Mouse (Mus musculus): Measurements from ENCODE around the gene Mrpl57. TPM values are rescaled to one million over a fixed set of nuclear protein-coding genes. Genes with fewer than 3 reads are reported as not detected.
"Not testable (repeated sequence)": the region's sequence is repeated elsewhere in the genome, so short reads cannot be mapped to it uniquely, and the experiment has no call there.

Gene Mrpl57
- polyA plus RNA-seq, 1 experiment from 2014 or later = 148 TPM

DNA sequence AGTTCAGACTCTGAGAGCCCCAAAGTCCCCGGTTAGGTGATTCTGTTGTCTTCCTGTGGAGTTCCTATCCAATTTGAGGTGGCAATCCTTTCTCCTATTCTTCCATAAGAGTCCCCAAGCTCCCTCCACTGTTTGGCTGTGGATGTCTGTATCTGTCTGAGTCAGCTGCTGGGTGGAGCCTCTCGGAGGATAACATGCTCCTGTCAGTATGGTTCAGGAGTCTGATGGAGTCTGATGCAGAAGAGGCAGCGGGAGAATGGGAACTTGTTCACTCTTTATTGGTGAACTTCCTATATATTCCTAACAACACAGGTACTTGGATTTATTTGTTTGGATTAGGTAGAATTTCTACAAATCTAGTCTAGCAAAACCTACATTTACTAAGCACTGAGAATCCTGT, 18.5 kb downstream of the Mrpl57 start:
- Histone ChIP-seq H3K36me3 (ENCODE audit: control insufficient read depth, insufficient read depth, low read length) (peaks cover 65% of the 10 kb centered on the region), H3K9me3 (ENCODE audit: control insufficient read depth, low read length) (no peaks in the 10 kb centered on the region), H3K4me1 (ENCODE audit: control insufficient read depth in 2 of 2, insufficient read depth in 2 of 2, low read length in 2 of 2) (no peaks in the 10 kb centered on the region), H3K27ac (replicated peaks in 1 of 2; ENCODE audit: control insufficient read depth in 1 of 2, insufficient read depth in 1 of 2, low read depth in 2 of 2, low read length in 2 of 2) (no peak overlapping the region), H3K27me3 (ENCODE audit: control insufficient read depth, insufficient read depth, low read length) (no peaks in the 10 kb centered on the region), H3K9ac (ENCODE audit: low read length) (no peak overlapping the region), H3K4me3 (ENCODE audit: control insufficient read depth in 1 of 2, insufficient read depth in 1 of 2, low read depth in 1 of 2, low read length in 2 of 2) (no peak overlapping the region), H3K4me2 (ENCODE audit: low read length) (no peak overlapping the region)
- ATAC-seq (ENCODE audit: insufficient number of reproducible peaks, insufficient read depth, low FRiP score, low read depth) = no peak
- WGBS = 79% methylated on average over 3 of the region's 3 CpGs

DNA sequence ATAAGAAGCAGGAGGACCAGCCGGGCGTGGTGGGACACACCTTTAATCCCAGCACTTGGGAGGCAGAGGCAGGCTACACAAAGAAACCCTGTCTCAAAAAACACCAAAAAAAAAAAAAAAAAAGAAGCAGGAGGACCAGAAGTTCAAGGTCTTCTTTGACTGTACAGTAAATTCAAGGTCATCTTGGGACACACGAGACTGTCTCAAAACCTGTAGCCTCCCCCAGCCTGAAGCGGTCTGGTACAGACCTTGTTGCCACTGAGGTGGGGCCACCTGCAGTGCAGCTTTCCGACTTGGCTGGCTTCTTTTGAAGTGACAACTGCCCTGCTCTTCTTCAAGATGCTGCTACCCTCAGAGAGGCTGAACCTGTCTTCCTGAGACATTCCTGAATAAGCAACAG, 22.0 kb downstream of the Mrpl57 start:
- not testable (repeated sequence) for H3K4me2 ChIP-seq (ENCODE audit: low read length); H3K4me3 ChIP-seq (ENCODE audit: control insufficient read depth in 1 of 2, insufficient read depth in 1 of 2, low read depth in 1 of 2, low read length in 2 of 2); H3K27me3 ChIP-seq (ENCODE audit: control insufficient read depth, insufficient read depth, low read length); ATAC-seq (ENCODE audit: insufficient number of reproducible peaks, insufficient read depth, low FRiP score, low read depth); H3K9me3 ChIP-seq (ENCODE audit: control insufficient read depth, low read length); H3K9ac ChIP-seq (ENCODE audit: low read length); H3K4me1 ChIP-seq (ENCODE audit: control insufficient read depth in 2 of 2, insufficient read depth in 2 of 2, low read length in 2 of 2); H3K27ac ChIP-seq (replicated peaks in 1 of 2; ENCODE audit: control insufficient read depth in 1 of 2, insufficient read depth in 1 of 2, low read depth in 2 of 2, low read length in 2 of 2)
- 84% methylated on average over 5 of the region's 5 CpGs for WGBS
- H3K36me3 ChIP-seq (ENCODE audit: control insufficient read depth, insufficient read depth, low read length) = peaks cover 66% of the 10 kb centered on the region

DNA sequence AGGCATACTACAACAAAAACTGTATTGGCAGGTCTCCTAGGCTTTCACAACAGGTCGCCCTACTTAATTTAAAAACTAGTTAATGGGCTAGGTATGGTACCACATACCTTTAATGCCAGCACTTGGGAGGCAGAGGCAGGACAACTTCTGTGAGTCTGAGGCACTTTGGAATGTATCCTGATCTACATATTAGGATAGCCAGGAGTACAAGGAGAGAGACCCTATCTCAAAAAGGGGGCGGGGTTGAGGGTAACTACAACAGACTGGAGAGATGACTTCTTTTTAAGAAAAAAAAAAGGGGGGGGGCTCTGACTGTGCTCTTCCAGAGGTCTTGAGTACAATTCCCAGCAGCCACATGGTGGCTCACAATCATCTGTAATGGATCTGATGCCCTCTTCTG, 22.6 kb downstream of the Mrpl57 start:
- no peak overlapping the region for H3K4me2 ChIP-seq (ENCODE audit: low read length)
- H3K9ac ChIP-seq (ENCODE audit: low read length) = no peak overlapping the region
- 95% methylated on average over 2 of the region's 2 CpGs for WGBS
- H3K4me1 ChIP-seq (ENCODE audit: control insufficient read depth in 2 of 2, insufficient read depth in 2 of 2, low read length in 2 of 2) = no peaks in the 10 kb centered on the region
- no peak overlapping the region for H3K4me3 ChIP-seq (ENCODE audit: control insufficient read depth in 1 of 2, insufficient read depth in 1 of 2, low read depth in 1 of 2, low read length in 2 of 2)
- H3K36me3 ChIP-seq (ENCODE audit: control insufficient read depth, insufficient read depth, low read length) = peaks cover 70% of the 10 kb centered on the region
- no peaks in the 10 kb centered on the region for H3K9me3 ChIP-seq (ENCODE audit: control insufficient read depth, low read length)
- no peak overlapping the region for H3K27ac ChIP-seq (replicated peaks in 1 of 2; ENCODE audit: control insufficient read depth in 1 of 2, insufficient read depth in 1 of 2, low read depth in 2 of 2, low read length in 2 of 2)
- H3K27me3 ChIP-seq (ENCODE audit: control insufficient read depth, insufficient read depth, low read length) = no peaks in the 10 kb centered on the region
- no peak for ATAC-seq (ENCODE audit: insufficient number of reproducible peaks, insufficient read depth, low FRiP score, low read depth)

DNA sequence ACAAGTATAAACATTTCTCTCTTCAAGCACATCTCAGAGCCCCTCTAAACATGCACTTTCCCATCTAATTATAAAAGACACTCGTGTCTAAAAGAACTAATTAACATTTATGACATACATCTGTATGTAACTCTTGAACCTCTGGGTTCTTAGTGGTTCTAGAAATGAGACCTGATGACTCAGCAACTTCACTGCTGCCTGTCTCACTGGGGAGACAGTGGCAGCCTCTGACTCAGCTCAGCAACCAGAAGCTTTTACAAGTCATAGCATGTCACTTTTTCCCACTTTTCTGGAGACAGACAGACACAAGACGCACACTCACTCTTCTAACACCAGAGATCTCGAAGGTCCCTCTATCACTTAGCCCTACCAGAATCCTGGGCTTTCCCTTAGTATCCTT, 24.3 kb downstream of the Mrpl57 start:
- Histone ChIP-seq H3K4me3 (ENCODE audit: control insufficient read depth in 1 of 2, insufficient read depth in 1 of 2, low read depth in 1 of 2, low read length in 2 of 2) (no peak overlapping the region), H3K9me3 (ENCODE audit: control insufficient read depth, low read length) (no peaks in the 10 kb centered on the region), H3K4me1 (ENCODE audit: control insufficient read depth in 2 of 2, insufficient read depth in 2 of 2, low read length in 2 of 2) (no peaks in the 10 kb centered on the region), H3K36me3 (ENCODE audit: control insufficient read depth, insufficient read depth, low read length) (peaks cover 63% of the 10 kb centered on the region), H3K27me3 (ENCODE audit: control insufficient read depth, insufficient read depth, low read length) (no peaks in the 10 kb centered on the region), H3K9ac (ENCODE audit: low read length) (no peak overlapping the region), H3K4me2 (ENCODE audit: low read length) (no peak overlapping the region), H3K27ac (replicated peaks in 1 of 2; ENCODE audit: control insufficient read depth in 1 of 2, insufficient read depth in 1 of 2, low read depth in 2 of 2, low read length in 2 of 2) (no peak overlapping the region)
- no peak for ATAC-seq (ENCODE audit: insufficient number of reproducible peaks, insufficient read depth, low FRiP score, low read depth)
- 82% methylated on average over 3 of the region's 3 CpGs for WGBS

DNA sequence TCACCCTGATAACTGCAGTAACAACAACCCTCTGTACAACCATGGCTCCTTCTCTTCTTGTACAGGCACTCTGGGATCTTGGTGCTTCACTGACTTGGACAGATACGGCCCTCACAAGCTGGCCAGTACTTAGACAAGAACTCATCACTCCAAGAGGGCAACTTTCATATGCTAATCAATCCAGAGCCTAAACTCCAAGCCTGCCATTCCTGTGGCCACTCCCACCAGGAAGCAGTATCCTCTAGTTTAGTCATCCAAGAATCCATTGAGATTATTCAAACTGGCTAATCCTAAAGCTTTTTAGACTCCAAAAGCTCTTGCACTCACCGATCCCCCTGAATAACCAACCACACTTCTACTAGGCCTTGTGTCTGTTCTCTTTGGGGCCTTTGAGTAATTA, 26.9 kb downstream of the Mrpl57 start:
- no peak overlapping the region for H3K27ac ChIP-seq (replicated peaks in 1 of 2; ENCODE audit: control insufficient read depth in 1 of 2, insufficient read depth in 1 of 2, low read depth in 2 of 2, low read length in 2 of 2)
- no peaks in the 10 kb centered on the region for H3K4me1 ChIP-seq (ENCODE audit: control insufficient read depth in 2 of 2, insufficient read depth in 2 of 2, low read length in 2 of 2)
- 75% methylated on average over 2 of the region's 2 CpGs for WGBS
- H3K4me2 ChIP-seq (ENCODE audit: low read length) = no peak overlapping the region
- ATAC-seq (ENCODE audit: insufficient number of reproducible peaks, insufficient read depth, low FRiP score, low read depth) = no peak
- no peaks in the 10 kb centered on the region for H3K9me3 ChIP-seq (ENCODE audit: control insufficient read depth, low read length)
- no peaks in the 10 kb centered on the region for H3K27me3 ChIP-seq (ENCODE audit: control insufficient read depth, insufficient read depth, low read length)
- H3K4me3 ChIP-seq (ENCODE audit: control insufficient read depth in 1 of 2, insufficient read depth in 1 of 2, low read depth in 1 of 2, low read length in 2 of 2) = no peak overlapping the region
- H3K9ac ChIP-seq (ENCODE audit: low read length) = no peak overlapping the region
- H3K36me3 ChIP-seq (ENCODE audit: control insufficient read depth, insufficient read depth, low read length) = peaks cover 68% of the 10 kb centered on the region

DNA sequence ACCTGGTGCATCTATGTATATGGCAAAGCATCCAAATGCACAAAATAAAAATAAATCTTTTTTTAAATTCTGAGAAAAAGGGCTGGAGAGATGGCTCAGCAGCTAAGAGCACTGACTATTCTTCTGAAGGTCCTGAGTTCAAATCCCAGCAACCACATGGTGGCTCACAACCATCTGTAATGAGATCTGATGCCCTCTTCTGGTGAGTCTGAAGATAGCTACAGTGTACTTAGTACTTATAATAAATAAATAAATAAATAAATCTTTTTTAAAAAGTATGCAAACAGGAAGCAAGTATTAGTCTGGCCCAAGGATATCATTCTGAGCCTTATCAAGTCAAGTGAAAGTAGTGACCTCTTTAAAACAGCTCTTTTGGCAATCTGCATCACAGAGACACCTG, 30.0 kb downstream of the Mrpl57 start:
- not testable (repeated sequence) for ATAC-seq (ENCODE audit: insufficient number of reproducible peaks, insufficient read depth, low FRiP score, low read depth); H3K9ac ChIP-seq (ENCODE audit: low read length); H3K9me3 ChIP-seq (ENCODE audit: control insufficient read depth, low read length); H3K27me3 ChIP-seq (ENCODE audit: control insufficient read depth, insufficient read depth, low read length); H3K4me1 ChIP-seq (ENCODE audit: control insufficient read depth in 2 of 2, insufficient read depth in 2 of 2, low read length in 2 of 2); H3K4me3 ChIP-seq (ENCODE audit: control insufficient read depth in 1 of 2, insufficient read depth in 1 of 2, low read depth in 1 of 2, low read length in 2 of 2); H3K4me2 ChIP-seq (ENCODE audit: low read length); H3K27ac ChIP-seq (replicated peaks in 1 of 2; ENCODE audit: control insufficient read depth in 1 of 2, insufficient read depth in 1 of 2, low read depth in 2 of 2, low read length in 2 of 2)
- peaks cover 66% of the 10 kb centered on the region for H3K36me3 ChIP-seq (ENCODE audit: control insufficient read depth, insufficient read depth, low read length)

DNA sequence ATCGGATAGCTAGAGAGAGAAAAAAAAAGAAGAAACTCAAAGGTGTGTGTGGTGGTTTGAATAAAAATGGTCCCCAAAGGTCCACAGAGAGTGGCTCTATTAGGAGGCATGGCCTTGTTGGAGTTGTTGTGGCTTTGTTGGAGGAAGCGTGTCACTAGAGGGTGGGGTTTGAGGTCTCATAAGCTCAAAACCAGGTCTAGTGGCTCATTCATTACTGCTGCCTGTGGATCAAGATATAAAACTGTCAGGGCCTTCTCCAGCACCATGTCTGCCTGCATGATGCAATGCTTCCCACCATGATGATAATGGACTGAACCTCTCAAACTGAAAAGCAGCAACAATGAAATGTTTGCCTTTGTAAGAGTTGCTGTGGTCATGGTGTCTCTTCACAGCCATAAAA, 32.6 kb downstream of the Mrpl57 start:
- Histone ChIP-seq H3K9ac (ENCODE audit: low read length) (no peak overlapping the region), H3K27ac (replicated peaks in 1 of 2; ENCODE audit: control insufficient read depth in 1 of 2, insufficient read depth in 1 of 2, low read depth in 2 of 2, low read length in 2 of 2) (no peak overlapping the region), H3K4me2 (ENCODE audit: low read length) (no peak overlapping the region), H3K27me3 (ENCODE audit: control insufficient read depth, insufficient read depth, low read length) (no peaks in the 10 kb centered on the region), H3K4me3 (ENCODE audit: control insufficient read depth in 1 of 2, insufficient read depth in 1 of 2, low read depth in 1 of 2, low read length in 2 of 2) (no peak overlapping the region), H3K4me1 (ENCODE audit: control insufficient read depth in 2 of 2, insufficient read depth in 2 of 2, low read length in 2 of 2) (peaks cover 0 to 8% of the 10 kb centered on the region in 2 experiments; a peak in 2 of 4 replicates), H3K36me3 (ENCODE audit: control insufficient read depth, insufficient read depth, low read length) (peaks cover 49% of the 10 kb centered on the region), H3K9me3 (ENCODE audit: control insufficient read depth, low read length) (no peaks in the 10 kb centered on the region)
- ATAC-seq (ENCODE audit: insufficient number of reproducible peaks, insufficient read depth, low FRiP score, low read depth) = no peak
- WGBS = 96% methylated on average over 2 of the region's 2 CpGs

DNA sequence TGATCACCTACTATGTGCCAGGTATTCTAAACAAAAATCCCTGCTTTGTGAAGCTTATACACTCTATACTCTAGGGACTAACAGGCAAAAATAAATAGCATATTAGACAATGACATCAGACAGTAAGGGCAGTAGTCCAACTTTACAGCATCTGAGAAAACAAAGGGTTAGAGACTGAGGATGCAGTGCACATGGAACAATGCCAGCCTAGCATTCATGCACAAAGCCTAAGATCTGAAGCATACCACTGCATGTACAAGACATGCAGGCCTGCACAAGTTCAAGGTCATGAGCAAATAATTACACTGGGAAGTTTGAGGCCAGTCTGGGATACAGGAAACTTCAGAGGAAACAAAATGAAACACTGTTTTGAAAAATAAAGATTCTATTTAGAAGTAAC, 33.5 kb downstream of the Mrpl57 start:
- Histone ChIP-seq H3K4me1 (ENCODE audit: control insufficient read depth in 2 of 2, insufficient read depth in 2 of 2, low read length in 2 of 2) (peaks cover 0 to 8% of the 10 kb centered on the region in 2 experiments; a peak in 2 of 4 replicates), H3K27me3 (ENCODE audit: control insufficient read depth, insufficient read depth, low read length) (no peaks in the 10 kb centered on the region), H3K9ac (ENCODE audit: low read length) (no peak overlapping the region), H3K9me3 (ENCODE audit: control insufficient read depth, low read length) (no peaks in the 10 kb centered on the region), H3K4me3 (ENCODE audit: control insufficient read depth in 1 of 2, insufficient read depth in 1 of 2, low read depth in 1 of 2, low read length in 2 of 2) (no peak overlapping the region), H3K4me2 (ENCODE audit: low read length) (no peak overlapping the region), H3K27ac (replicated peaks in 1 of 2; ENCODE audit: control insufficient read depth in 1 of 2, insufficient read depth in 1 of 2, low read depth in 2 of 2, low read length in 2 of 2) (peak overlapping the region in 1 of 2 experiments; percentile 33; a peak in 2 of 4 replicates), H3K36me3 (ENCODE audit: control insufficient read depth, insufficient read depth, low read length) (peaks cover 53% of the 10 kb centered on the region)
- no peak for ATAC-seq (ENCODE audit: insufficient number of reproducible peaks, insufficient read depth, low FRiP score, low read depth)

All from heart, embryonic 14.5 days (tissue).